Mouse (Mus musculus): ENCODE results near the gene Sh2b3. TPM values are rescaled to one million over a fixed set of nuclear protein-coding genes. Genes with fewer than 3 reads are reported as not detected.
"Not testable (repeated sequence)": the region's sequence is repeated elsewhere in the genome, so short reads cannot be mapped to it uniquely, and the experiment has no call there.

Gene Sh2b3
- polyA plus RNA-seq, 1 experiment from 2014 or later = 15.7 TPM

DNA sequence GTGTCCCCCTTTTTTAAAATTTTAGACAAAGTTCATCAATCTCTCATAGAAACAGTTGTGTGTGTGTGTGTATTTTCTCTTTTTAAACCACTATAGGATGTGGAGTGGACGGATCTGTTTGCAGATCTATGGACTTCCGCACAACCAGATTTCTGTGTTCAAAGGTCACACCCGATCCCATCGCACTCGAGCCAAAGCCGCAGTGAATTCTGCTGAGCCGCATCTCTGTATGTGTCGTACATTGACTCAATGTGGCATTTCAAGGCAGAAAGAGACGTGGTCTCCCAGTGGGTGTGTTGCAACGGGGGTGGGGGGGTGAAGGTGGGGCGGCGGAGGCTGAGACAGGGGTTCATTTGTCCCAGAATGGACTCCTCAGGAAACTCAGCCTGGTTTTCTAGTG, 21.0 kb upstream of the Sh2b3 start:
- no peaks in the 10 kb centered on the region for H3K9me3 ChIP-seq
- H3K36me3 ChIP-seq = 0 out of 2 replicates have a peak, but pooled peaks cover 4% of the 10 kb centered on the region
- 77% methylated on average over 12 of the region's 12 CpGs for WGBS
- H3K27ac ChIP-seq = no peak overlapping the region
- H3K27me3 ChIP-seq (replicated peaks) = no peaks in the 10 kb centered on the region
- no peak overlapping the region for H3K4me2 ChIP-seq
- H3K4me3 ChIP-seq (replicated peaks) = no peak overlapping the region
- ATAC-seq (ENCODE audit: insufficient read depth, low FRiP score, low read depth) = no peak
- peaks cover 7% of the 10 kb centered on the region for H3K4me1 ChIP-seq
- H3K9ac ChIP-seq = no peak overlapping the region

- Histone ChIP-seq H3K4me2 (no peak overlapping the region), H3K4me3 (replicated peaks) (no peak overlapping the region), H3K36me3 (peaks cover 19% of the 10 kb centered on the region), H3K4me1 (peaks cover 8% of the 10 kb centered on the region), H3K9ac (no peak overlapping the region), H3K9me3 (no peaks in the 10 kb centered on the region), H3K27ac (no peak overlapping the region), H3K27me3 (replicated peaks) (no peaks in the 10 kb centered on the region)
- ATAC-seq (ENCODE audit: insufficient read depth, low FRiP score, low read depth) = no peak
- WGBS = 82% methylated on average over 11 of the region's 11 CpGs
Measured at GRCm38 (mm10) chr5:121856740-121857139, 19.3 kb upstream of the Sh2b3 start.

DNA sequence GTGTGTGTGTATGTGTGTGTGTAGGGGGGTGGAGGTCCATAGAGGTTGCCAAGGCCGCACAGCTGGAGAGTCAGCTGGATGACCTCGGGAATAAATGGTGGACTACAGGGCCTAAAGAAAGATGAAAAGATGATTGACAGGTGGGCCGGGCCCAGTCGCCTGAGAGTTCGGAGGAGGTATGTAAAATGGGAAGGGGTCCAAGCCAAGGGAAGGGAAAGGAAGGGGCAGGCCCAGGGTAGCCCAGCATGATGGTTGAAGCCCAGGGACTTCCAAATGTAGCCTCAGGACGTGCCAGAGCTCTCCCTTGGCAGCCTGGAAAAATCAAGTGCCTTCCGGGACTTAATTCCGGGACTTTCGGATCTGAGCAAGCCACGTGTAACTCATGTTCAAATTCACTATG, 17.3 kb upstream of the Sh2b3 start:
- H3K4me3 ChIP-seq (replicated peaks) = no peak overlapping the region
- peaks cover 20% of the 10 kb centered on the region for H3K4me1 ChIP-seq
- ATAC-seq (ENCODE audit: insufficient read depth, low FRiP score, low read depth) = no peak
- WGBS = 70% methylated on average over 10 of the region's 10 CpGs
- H3K27ac ChIP-seq = no peak overlapping the region
- no peaks in the 10 kb centered on the region for H3K9me3 ChIP-seq
- no peak overlapping the region for H3K4me2 ChIP-seq
- H3K36me3 ChIP-seq = peaks cover 19% of the 10 kb centered on the region
- no peak overlapping the region for H3K9ac ChIP-seq
- H3K27me3 ChIP-seq (replicated peaks) = no peaks in the 10 kb centered on the region

GRCm38 (mm10) chr5:121853368-121854051, 16.1 kb upstream of the Sh2b3 start:
- Histone ChIP-seq H3K27ac (peak overlapping the region; percentile 36; the same call in 1 of the 2 replicates), H3K4me2 (no peak overlapping the region), H3K4me1 (peaks cover 22% of the 10 kb centered on the region), H3K27me3 (replicated peaks) (no peaks in the 10 kb centered on the region), H3K9me3 (no peaks in the 10 kb centered on the region), H3K9ac (no peak overlapping the region), H3K4me3 (replicated peaks) (no peak overlapping the region), H3K36me3 (peaks cover 19% of the 10 kb centered on the region)
- WGBS = 75% methylated on average over 9 of the region's 9 CpGs
- ATAC-seq (ENCODE audit: insufficient read depth, low FRiP score, low read depth) = peak; percentile 51

GRCm38 (mm10) chr5:121849478-121850349, 12.3 kb upstream of the Sh2b3 start:
- H3K4me1 ChIP-seq = peaks cover 22% of the 10 kb centered on the region
- H3K27ac ChIP-seq = peak overlapping the region; percentile 23; the same call in 1 of the 2 replicates
- H3K27me3 ChIP-seq (replicated peaks) = no peaks in the 10 kb centered on the region
- peak overlapping the region; percentile 92 for H3K4me3 ChIP-seq (replicated peaks)
- H3K36me3 ChIP-seq = peaks cover 19% of the 10 kb centered on the region
- H3K9me3 ChIP-seq = no peaks in the 10 kb centered on the region
- 34% methylated on average over 20 of the region's 20 CpGs for WGBS
- no peak for ATAC-seq (ENCODE audit: insufficient read depth, low FRiP score, low read depth)
- peak overlapping the region; percentile 81; the same call in 1 of the 2 replicates for H3K9ac ChIP-seq
- H3K4me2 ChIP-seq = peak overlapping the region; percentile 90

DNA sequence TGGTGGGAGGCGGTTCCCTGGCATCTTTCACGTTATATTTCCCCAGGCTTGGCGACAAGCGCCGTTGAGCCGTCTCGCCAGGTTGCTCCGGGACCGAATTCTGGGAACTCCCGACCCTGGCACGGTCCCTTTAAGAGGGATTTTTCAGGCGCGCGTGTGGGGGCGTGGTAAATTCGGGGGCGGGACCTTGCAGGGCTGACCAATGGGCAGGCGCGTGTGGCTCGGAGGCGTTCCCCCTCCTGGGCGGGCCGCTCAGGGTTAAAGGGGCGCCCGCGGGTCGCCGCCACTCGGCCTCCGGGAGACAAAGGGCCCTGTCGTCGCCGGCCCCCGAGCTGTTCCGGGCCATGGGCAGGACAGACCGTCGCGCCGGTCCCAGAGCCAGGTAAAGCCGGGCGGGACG, 11.3 kb upstream of the Sh2b3 start, which contains the start of gene Pheta1:
TSS of gene Pheta1 (plus strand) at position 242 of the 400 bp plus-strand sequence.
- 0% methylated on average over 39 of the region's 42 CpGs for WGBS
- Histone ChIP-seq H3K4me3 (replicated peaks) (peak within 1 kb of the TSS; percentile 92), H3K36me3 (peaks cover 18% of the 10 kb centered on the region), H3K9ac (peak within 1 kb of the TSS; percentile 81), H3K9me3 (no peaks in the 10 kb centered on the region), H3K27me3 (replicated peaks) (peaks cover 6% of the 10 kb centered on the region), H3K4me2 (peak within 1 kb of the TSS; percentile 90), H3K27ac (peak within 1 kb of the TSS; percentile 88), H3K4me1 (peaks cover 21% of the 10 kb centered on the region)
- peak; percentile 84 for ATAC-seq (ENCODE audit: insufficient read depth, low FRiP score, low read depth)

DNA sequence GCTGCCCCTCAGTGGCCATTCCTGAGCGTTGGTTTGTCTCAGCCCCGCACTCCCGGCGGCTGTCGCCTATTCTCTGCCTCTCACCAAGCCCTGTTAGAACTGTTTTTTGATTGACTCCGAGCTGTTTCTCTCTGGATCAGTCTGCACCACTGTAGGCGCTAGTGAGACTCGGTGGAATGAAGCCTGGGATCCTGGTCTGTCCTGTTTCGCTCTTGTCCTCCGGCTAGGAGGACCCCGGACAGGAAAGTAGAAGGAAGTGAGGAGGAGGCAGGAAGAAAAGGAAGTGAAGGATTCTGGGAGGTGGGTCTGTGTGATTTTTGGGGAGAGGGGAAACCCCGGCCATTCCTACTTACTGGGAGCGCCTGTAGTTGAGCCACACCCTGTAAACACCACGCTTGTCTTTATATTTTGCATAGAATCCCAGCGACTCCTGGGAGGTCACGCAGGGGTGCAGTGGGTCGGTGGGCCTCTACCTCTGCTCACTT, 10.6 kb upstream of the Sh2b3 start:
- under 1% methylated on average over 17 of the region's 17 CpGs for WGBS
- H3K27ac ChIP-seq = peak overlapping the region; percentile 88

GRCm38 (mm10) chr5:121847269-121847668, 9.8 kb upstream of the Sh2b3 start:
- Histone ChIP-seq H3K4me1 (peaks cover 28% of the 10 kb centered on the region), H3K27me3 (replicated peaks) (peaks cover 13% of the 10 kb centered on the region)
- H3K4me2 ChIP-seq; ATAC-seq (ENCODE audit: insufficient read depth, low FRiP score, low read depth); H3K4me3 ChIP-seq (replicated peaks); H3K36me3 ChIP-seq; H3K27ac ChIP-seq; H3K9ac ChIP-seq; H3K9me3 ChIP-seq: not testable (repeated sequence)
- WGBS = 80% methylated on average over 3 of the region's 3 CpGs

More for the DNA sequence above, 10.6 kb upstream of the Sh2b3 start:
- Histone ChIP-seq H3K4me3 (replicated peaks) (peak overlapping the region; percentile 92), H3K27me3 (replicated peaks) (peaks cover 13% of the 10 kb centered on the region), H3K9me3 (no peaks in the 10 kb centered on the region), H3K4me1 (peaks cover 22% of the 10 kb centered on the region), H3K9ac (peak overlapping the region; percentile 46; the same call in 1 of the 2 replicates), H3K4me2 (peak overlapping the region; percentile 90), H3K36me3 (peaks cover 12% of the 10 kb centered on the region)
- ATAC-seq (ENCODE audit: insufficient read depth, low FRiP score, low read depth) = peak; percentile 42

DNA sequence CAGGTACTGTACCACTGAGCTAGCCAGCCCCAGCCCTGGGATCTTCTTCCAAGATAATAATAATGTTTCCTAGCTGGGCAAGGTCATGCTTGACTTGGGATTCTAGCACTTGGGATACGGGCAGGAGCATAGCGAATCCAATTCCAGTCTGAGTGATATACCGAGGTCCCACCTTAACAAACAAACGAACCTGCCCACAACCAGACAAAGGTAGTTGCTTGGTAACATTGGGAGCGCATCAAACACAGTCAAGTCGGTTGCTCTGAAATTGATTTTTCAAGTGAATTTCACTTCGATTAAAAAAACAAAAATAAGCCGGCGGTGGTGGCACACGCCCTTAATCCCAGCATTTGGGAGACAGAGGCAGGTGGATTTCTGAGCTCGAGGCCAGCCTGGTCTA, 8.9 kb upstream of the Sh2b3 start:
- Histone ChIP-seq H3K36me3 (no peaks in the 10 kb centered on the region), H3K9me3 (no peaks in the 10 kb centered on the region), H3K9ac (no peak overlapping the region), H3K4me2 (no peak overlapping the region), H3K4me3 (replicated peaks) (no peak overlapping the region), H3K4me1 (peaks cover 30% of the 10 kb centered on the region), H3K27ac (no peak overlapping the region), H3K27me3 (replicated peaks) (peaks cover 13% of the 10 kb centered on the region)
- no peak for ATAC-seq (ENCODE audit: insufficient read depth, low FRiP score, low read depth)
- WGBS = 66% methylated on average over 11 of the region's 11 CpGs

GRCm38 (mm10) chr5:121845361-121845760, 7.9 kb upstream of the Sh2b3 start:
- no peak overlapping the region for H3K4me2 ChIP-seq
- H3K27ac ChIP-seq = no peak overlapping the region

DNA sequence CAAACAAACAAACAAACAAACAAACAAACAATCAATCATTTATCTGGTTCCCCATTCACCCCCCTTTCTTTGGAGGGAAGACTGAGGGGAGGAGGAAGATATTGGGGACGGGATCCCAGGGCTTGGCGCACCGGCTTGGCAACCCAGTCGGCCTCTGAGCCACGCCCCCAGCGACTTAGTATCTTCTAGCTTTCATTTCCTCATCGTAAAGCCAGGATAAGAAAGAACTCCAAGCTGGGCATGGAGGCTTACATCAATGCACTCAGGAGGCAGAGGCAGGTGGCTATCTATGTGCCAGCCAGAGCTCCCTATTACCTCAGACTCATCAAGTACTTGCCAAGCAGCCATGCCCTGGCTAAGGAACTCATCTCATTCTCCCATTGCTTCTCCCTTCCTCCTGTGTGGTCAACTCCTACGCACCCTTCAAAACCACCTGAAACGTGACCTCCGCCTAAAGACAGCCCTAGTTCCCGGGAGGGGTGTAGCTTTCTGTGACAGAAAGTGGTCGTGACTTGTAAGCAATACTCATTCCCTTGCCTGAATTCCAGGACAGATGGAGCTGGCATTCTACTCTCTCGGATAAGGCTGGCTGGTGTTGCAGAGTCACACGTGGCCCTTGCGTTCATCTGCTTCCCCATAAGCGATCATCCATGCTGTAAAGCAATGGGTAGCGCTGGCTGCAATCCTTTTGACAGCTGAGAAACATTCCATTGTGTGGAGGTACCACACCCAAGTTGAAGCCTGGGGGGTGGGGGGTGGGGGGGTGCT, 5.9 kb upstream of the Sh2b3 start:
- 16% methylated on average over 17 of the region's 17 CpGs for whole genome bisulfite sequencing
- Histone ChIP-seq H3K4me2 (peak overlapping the region; percentile 86), H3K4me3 (replicated peaks) (peak overlapping the region; percentile 50), H3K36me3 (no peaks in the 10 kb centered on the region), H3K9ac (no peak overlapping the region), H3K27me3 (replicated peaks) (peaks cover 13% of the 10 kb centered on the region), H3K4me1 (peaks cover 27% of the 10 kb centered on the region), H3K27ac (no peak overlapping the region; the same call in 1 of the 2 replicates), H3K9me3 (no peaks in the 10 kb centered on the region)
- no peak for ATAC-seq (ENCODE audit: insufficient read depth, low FRiP score, low read depth)

More at GRCm38 (mm10) chr5:121845361-121845760, 7.9 kb upstream of the Sh2b3 start:
- peaks cover 13% of the 10 kb centered on the region for H3K27me3 ChIP-seq (replicated peaks)
- H3K4me3 ChIP-seq (replicated peaks) = no peak overlapping the region
- peaks cover 24% of the 10 kb centered on the region for H3K4me1 ChIP-seq
- 35% methylated on average over 4 of the region's 4 CpGs for WGBS
- H3K9me3 ChIP-seq = no peaks in the 10 kb centered on the region
- H3K36me3 ChIP-seq = no peaks in the 10 kb centered on the region
- H3K9ac ChIP-seq = no peak overlapping the region
- no peak for ATAC-seq (ENCODE audit: insufficient read depth, low FRiP score, low read depth)

Data from stomach, embryonic 15.5 days (tissue).